Mouse (Mus musculus) embryonic stem cell, embryonic (primary cell): ENCODE results near the gene Nfix.

Source experiments
- CTCF ChIA-PET, 4 experiments: fragments of 300-600 bp in 2 of 4; fragments of 350-600 bp in 2 of 4; sonication (Branson Sonifier 250); formaldehyde crosslinking; loops; one replicate each; lab custom pipeline; 2022; ENCODE audit warnings: inconsistent platforms in 2 of 4; lab: Charles Lee
- POLR2A ChIA-PET, 4 experiments: fragments of 300-600 bp in 2 of 4; fragments of 350-600 bp in 2 of 4; sonication (Branson Sonifier 250); formaldehyde crosslinking; loops; one replicate each; lab custom pipeline; 2022; ENCODE audit warnings: antibody characterized with exemption in 4 of 4, inconsistent platforms in 1 of 4; lab: Charles Lee

Nfix gene

DNA sequence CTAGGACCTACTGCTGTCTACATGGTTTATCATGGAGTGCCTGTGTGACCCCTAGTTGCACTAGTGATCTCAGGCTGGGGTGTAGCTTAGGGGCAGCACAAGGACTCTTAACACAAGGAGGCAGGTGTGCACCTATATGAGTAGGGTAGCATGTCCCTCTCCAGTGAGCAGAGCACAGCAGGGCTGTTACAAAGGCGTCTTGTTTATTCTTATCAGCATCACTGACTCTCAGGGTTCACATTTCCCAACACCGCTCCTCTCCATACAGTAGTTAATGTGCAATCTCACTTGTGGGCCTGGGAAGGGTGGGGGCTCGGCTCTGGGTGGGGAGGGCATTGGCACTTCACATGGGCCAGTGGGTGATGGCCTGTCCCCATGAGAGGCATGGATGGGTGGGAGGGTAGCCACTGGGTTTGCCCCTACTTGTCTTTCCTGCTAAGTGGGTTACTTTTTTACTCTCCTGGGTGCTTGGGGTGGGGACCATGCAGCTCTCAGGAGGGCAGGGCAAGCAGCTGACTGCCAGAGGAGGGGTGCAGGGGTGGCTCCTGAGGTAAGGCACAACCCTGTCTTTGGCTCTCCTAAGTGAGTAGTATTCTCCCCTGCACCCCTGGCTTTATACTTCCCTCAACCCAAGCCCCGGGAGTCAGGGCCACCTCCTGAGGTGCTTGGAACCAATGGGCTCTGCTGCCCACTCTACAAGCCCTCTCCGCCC, 129.7 kb downstream of the Nfix start:
- ChIA-PET CTCF (interaction anchor here in 2 of 4 experiments (0.6 to 1.4 kb wide), 2 partner anchors 16 to 539 kb away, joined by 3 read pairs; no protein-coding TSS in a partner anchor), POLR2A (interaction anchor here (0.6 to 31.2 kb wide), 13 partner anchors 8 to 387 kb away, joined by 3 to 557 read pairs (median 6); partner anchors contain the start of genes Ier2 (in 3 of the 4), Nacc1 (in 2 of the 4), Trmt1 (in 2 of the 4) and Lyl1 (in 1 of the 4))

- POLR2A ChIA-PET: interaction anchor here (0.7 to 31.2 kb wide), 22 partner anchors 9 to 179 kb away, joined by 3 to 557 read pairs (median 4); partner anchors contain the start of genes Trmt1 (in 3 of the 4), Ier2 (in 2 of the 4), Nacc1 (in 2 of the 4) and Lyl1 (in 1 of the 4)
- CTCF ChIA-PET: interaction anchor here in 2 of 4 experiments (0.6 to 1.5 kb wide), 6 partner anchors 14 to 459 kb away, joined by 3 to 10 read pairs (median 4); partner anchors contain the start of gene Nacc1 (in 1 of the 2)
Observed at GRCm38 (mm10) chr8:84668731-84669485, 131.2 kb downstream of the Nfix start.

DNA sequence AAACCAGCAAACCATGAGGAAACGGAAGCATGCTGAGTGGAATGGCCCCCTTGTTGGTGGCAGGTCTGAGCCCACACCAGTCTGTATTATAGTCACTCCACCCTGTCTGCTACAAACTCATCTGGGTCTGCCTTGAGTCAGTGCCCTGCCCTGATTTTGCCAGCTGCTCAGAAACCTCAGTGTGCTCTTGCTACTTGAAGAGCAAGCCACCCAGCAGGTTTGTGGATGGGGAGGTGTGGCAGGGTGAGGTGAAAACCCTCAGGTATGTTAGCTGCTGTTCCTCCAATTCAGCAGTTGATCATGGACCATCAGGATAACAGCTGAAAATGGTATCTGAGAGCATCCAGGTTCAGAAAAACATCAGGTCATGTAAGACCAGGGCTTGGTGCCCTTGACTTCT, 132.1 kb downstream of the Nfix start:
- CTCF ChIA-PET: interaction anchor here in 3 of 4 experiments (0.6 to 1.1 kb wide), 3 partner anchors 19 to 239 kb away, joined by 3 to 8 read pairs (median 5); partner anchors contain the start of gene Nacc1 (in 1 of the 3)
- POLR2A ChIA-PET: interaction anchor here in 3 of 4 experiments (0.5 to 31.2 kb wide), 14 partner anchors 10 to 180 kb away, joined by 3 to 557 read pairs (median 4); partner anchors contain the start of genes Ier2 (in 2 of the 3), Nacc1 (in 2 of the 3), Trmt1 (in 2 of the 3) and Lyl1 (in 1 of the 3)

GRCm38 (mm10) chr8:84665385-84665893, 134.7 kb downstream of the Nfix start:
- POLR2A ChIA-PET: interaction anchor here (0.7 to 16.5 kb wide), 75 partner anchors 8 to 271 kb away, joined by 3 to 427 read pairs (median 4); partner anchors contain the start of genes Nacc1 (in 3 of the 4), Trmt1 (in 3 of the 4), Calr (in 2 of the 4) and Dnase2a (in 1 of the 4)
- CTCF ChIA-PET: interaction anchor here (0.6 to 1.8 kb wide), 18 partner anchors 10 to 159 kb away, joined by 3 to 13 read pairs (median 3); partner anchors contain the start of genes Nacc1 (in 1 of the 4) and Trmt1 (in 1 of the 4)

GRCm38 (mm10) chr8:84664566-84665384, 135.4 kb downstream of the Nfix start:
- ChIA-PET POLR2A (interaction anchor here (0.6 to 16.5 kb wide), 79 partner anchors 7 to 560 kb away, joined by 3 to 427 read pairs (median 4); partner anchors contain the start of genes Nacc1 (in 3 of the 4), Trmt1 (in 3 of the 4), Calr (in 2 of the 4) and Rad23a (in 2 of the 4)), CTCF (interaction anchor here (0.5 to 1.8 kb wide), 20 partner anchors 10 to 549 kb away, joined by 3 to 13 read pairs (median 3); partner anchors contain the start of genes Nacc1 (in 1 of the 4) and Trmt1 (in 1 of the 4))

- ChIA-PET POLR2A (interaction anchor here in 2 of 4 experiments (0.6 to 16.5 kb wide), 26 partner anchors 6 to 559 kb away, joined by 3 to 427 read pairs (median 7); partner anchors contain the start of genes Nacc1 (in 2 of the 2), Trmt1 (in 2 of the 2), Dcaf15 (in 1 of the 2) and G430095P16Rik (in 1 of the 2)), CTCF (interaction anchor here in 1 of 4 experiments (1.4 kb wide), 1 partner anchor 152 kb away, joined by 3 read pairs; no protein-coding TSS in a partner anchor)
Observed at GRCm38 (mm10) chr8:84663483-84664327, 136.4 kb downstream of the Nfix start.

DNA sequence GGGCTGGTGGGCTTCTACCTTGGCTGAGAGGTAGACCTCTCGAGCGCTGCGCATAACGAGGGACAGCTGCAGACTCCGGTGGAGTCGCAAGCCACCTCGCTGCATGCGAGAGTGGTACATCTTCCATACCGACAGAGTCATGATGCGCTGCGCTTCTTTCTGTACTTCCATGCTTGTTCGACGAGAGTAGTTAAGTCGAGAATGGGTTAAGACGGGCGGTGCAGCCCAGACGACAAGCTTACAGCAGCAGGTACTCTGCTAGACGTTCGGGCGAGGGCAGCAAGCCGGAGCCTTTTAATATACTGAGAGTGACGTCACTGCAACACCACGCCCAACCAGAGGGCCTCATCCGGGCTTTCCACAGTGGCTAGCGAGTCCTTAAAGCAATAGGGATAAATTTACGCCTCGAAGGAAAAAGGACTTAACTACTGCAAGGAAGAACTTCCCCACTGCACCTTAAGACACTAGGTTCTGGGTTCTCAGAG, 137.5 kb downstream of the Nfix start, which contains the start of gene Ier2:
TSS of gene Ier2 (minus strand) at position 272 of the 485 bp plus-strand sequence.
- POLR2A ChIA-PET: interaction anchor here (0.5 to 10.9 kb wide), 63 partner anchors 7 to 883 kb away, joined by 3 to 557 read pairs (median 4); partner anchors contain the start of genes Nacc1 (in 4 of the 4), Trmt1 (in 4 of the 4), Calr (in 2 of the 4) and Dand5 (in 1 of the 4)
- CTCF ChIA-PET: interaction anchor here in 2 of 4 experiments (0.6 to 1.1 kb wide), 4 partner anchors 20 to 161 kb away, joined by 3 to 4 read pairs (median 4); partner anchors contain the start of gene Nacc1 (in 1 of the 2)

GRCm38 (mm10) chr8:84661961-84662571, 138.1 kb downstream of the Nfix start:
- CTCF ChIA-PET: interaction anchor here in 2 of 4 experiments (1.0 to 1.1 kb wide), 4 partner anchors 20 to 154 kb away, joined by 3 to 4 read pairs (median 4); partner anchors contain the start of gene Nacc1 (in 1 of the 2)

GRCm38 (mm10) chr8:84661458-84661871, 138.7 kb downstream of the Nfix start:
- POLR2A ChIA-PET: interaction anchor here (0.5 to 10.9 kb wide), 57 partner anchors 8 to 843 kb away, joined by 3 to 557 read pairs (median 7); partner anchors contain the start of genes Nacc1 (in 4 of the 4), Trmt1 (in 4 of the 4), Calr (in 2 of the 4) and Dcaf15 (in 1 of the 4)
- CTCF ChIA-PET: interaction anchor here in 3 of 4 experiments (0.6 to 2.0 kb wide), 6 partner anchors 19 to 192 kb away, joined by 3 to 8 read pairs (median 4); no protein-coding TSS in a partner anchor

More at GRCm38 (mm10) chr8:84661961-84662571, 138.1 kb downstream of the Nfix start:
- POLR2A ChIA-PET: interaction anchor here (0.5 to 10.9 kb wide), 69 partner anchors 7 to 883 kb away, joined by 3 to 557 read pairs (median 4); partner anchors contain the start of genes Nacc1 (in 4 of the 4), Trmt1 (in 4 of the 4), Calr (in 2 of the 4) and Gcdh (in 2 of the 4)

- ChIA-PET CTCF (interaction anchor here (0.6 to 2.0 kb wide), 15 partner anchors 10 to 706 kb away, joined by 3 to 9 read pairs (median 3); partner anchors contain the start of genes Asf1b (in 1 of the 4), Dnase2a (in 1 of the 4) and Nacc1 (in 1 of the 4)), POLR2A (interaction anchor here (0.5 to 10.9 kb wide), 73 partner anchors 7 to 842 kb away, joined by 3 to 557 read pairs (median 6); partner anchors contain the start of genes Nacc1 (in 4 of the 4), Trmt1 (in 4 of the 4), Calr (in 2 of the 4) and Dcaf15 (in 1 of the 4))
Observed at GRCm38 (mm10) chr8:84660819-84661457, 139.2 kb downstream of the Nfix start.

GRCm38 (mm10) chr8:84659936-84660818, 140.0 kb downstream of the Nfix start:
- ChIA-PET POLR2A (interaction anchor here (0.6 to 10.9 kb wide), 99 partner anchors 6 to 786 kb away, joined by 3 to 557 read pairs (median 4); partner anchors contain the start of genes Nacc1 (in 4 of the 4), Trmt1 (in 4 of the 4), Calr (in 3 of the 4) and Ccdc130 (in 2 of the 4)), CTCF (interaction anchor here (0.5 to 2.1 kb wide), 22 partner anchors 9 to 705 kb away, joined by 3 to 9 read pairs (median 3); partner anchors contain the start of genes Asf1b (in 1 of the 4), Dcaf15 (in 1 of the 4), Dnase2a (in 1 of the 4) and Nacc1 (in 1 of the 4))

DNA sequence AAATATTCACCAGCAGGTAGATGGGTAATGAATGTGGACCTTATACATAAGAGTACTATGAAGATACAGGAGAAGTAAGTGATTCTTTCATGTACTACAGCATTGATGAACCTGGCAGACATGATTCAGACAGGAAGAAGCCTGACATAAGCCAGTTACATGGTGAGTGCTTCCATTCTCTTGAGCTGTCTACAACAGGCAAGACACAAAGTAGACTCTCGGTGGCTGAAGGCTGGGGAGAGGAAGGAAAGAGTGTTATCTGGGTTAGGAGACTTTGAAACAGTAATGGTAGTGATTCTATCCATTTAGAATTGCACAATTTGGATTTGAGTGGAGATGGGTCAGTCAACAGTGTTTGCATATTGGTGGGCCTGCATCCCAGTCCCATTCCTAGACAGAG, 141.2 kb downstream of the Nfix start:
- ChIA-PET POLR2A (interaction anchor here (0.6 to 10.9 kb wide), 34 partner anchors 10 to 472 kb away, joined by 3 to 557 read pairs (median 6); partner anchors contain the start of genes Nacc1 (in 4 of the 4), Trmt1 (in 4 of the 4) and Syce2 (in 1 of the 4)), CTCF (interaction anchor here in 3 of 4 experiments (0.6 to 2.1 kb wide), 5 partner anchors 9 to 302 kb away, joined by 3 to 5 read pairs (median 3); no protein-coding TSS in a partner anchor)
